Mouse (Mus musculus): ENCODE results near the gene Scgb1c1. TPM values are rescaled to one million over a fixed set of nuclear protein-coding genes. Genes with fewer than 3 reads are reported as not detected.
A peak's percentile ranks its signal among the peaks of the same experiment; 100 is the strongest.

Gene Scgb1c1
- total RNA-seq (2014; fragmentation: Nextera tagmentation) (not detected in 2 replicates), total RNA-seq (2017) (not detected in 2 replicates)

DNA sequence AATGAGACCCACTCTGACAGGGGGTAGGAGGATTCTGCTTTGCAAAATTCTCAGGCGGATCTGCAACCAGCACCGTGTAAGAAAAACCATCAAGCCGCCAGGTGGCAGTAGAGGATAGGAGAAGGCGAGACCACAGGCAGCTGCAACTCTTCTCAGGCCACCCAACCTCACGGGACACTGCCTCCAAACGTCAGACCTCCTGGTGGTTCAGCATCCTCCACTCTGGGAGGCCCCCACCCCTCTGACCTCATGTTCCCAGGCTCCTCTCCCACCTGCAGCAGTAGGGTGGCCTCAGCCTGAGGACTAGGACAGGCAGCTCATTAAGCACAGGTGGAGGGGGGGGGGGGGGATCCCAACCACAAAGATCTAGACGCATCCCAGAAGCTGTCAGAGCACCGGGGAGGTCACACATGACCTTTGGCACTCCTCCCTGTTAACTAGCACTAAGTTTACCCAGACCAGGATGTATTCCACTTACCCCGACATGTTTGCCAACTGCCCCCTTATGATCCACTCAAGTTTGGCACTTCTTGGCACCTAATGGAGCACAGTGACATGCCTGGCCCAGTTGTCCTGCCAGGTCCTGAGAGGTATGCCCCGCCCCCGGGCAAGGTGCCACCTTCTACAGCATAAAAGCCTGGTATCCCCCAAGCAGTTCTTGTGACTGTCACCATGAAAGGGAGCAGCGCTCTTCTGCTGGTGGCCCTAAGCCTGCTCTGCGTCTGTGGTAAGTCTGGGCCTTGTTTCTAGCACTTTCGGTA is at the start of gene Scgb1c1:
Gene Scgb1c1, plus strand, starts transcription at position 643 of the 761 bp plus-strand sequence.
- ATAC-seq (replicated peaks; ENCODE audit: poor library complexity, severe bottlenecking): peak; percentile 91

DNA sequence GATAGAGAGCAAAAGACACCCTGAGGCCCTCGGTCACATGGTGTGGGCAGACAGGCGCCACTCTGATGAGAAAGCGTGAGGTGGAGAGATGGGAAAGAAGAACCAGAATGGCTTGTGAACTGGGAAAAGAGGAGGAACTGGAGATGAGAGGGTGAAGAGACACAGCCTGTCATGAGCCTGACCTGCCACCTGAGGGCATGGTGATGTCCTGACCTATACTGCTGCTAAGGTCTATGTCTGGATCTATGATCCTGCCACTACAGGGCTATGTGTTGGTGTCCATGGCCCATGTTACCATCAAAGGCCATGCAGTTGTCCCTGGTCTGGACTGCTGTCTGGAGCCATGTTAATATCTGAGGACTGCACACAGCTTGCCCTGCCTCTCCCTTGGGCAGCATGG is 47.7 kb upstream of the Scgb1c1 start:
- ATAC-seq (replicated peaks; ENCODE audit: poor library complexity, severe bottlenecking): peak; percentile 55

DNA sequence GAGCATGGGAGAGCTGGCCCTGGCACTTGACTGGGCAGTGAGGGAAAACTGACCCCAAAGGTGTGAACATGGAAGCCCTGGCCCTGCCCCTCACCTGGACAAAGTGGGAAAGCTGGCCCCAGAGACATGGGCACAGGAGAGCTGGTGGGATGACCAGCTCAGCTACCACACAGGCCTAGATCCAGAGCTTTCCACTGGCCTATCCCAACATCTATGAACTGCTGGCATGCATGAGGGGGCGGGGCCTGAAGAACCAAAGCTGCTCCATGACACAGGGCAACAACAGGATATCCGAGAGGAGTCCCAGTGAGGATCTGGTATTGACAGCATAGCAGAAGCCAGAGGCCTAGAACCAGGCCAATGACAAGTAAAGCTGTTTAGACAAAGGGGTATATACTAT is 47.1 kb upstream of the Scgb1c1 start:
- no peak for ATAC-seq (replicated peaks; ENCODE audit: poor library complexity, severe bottlenecking)

DNA sequence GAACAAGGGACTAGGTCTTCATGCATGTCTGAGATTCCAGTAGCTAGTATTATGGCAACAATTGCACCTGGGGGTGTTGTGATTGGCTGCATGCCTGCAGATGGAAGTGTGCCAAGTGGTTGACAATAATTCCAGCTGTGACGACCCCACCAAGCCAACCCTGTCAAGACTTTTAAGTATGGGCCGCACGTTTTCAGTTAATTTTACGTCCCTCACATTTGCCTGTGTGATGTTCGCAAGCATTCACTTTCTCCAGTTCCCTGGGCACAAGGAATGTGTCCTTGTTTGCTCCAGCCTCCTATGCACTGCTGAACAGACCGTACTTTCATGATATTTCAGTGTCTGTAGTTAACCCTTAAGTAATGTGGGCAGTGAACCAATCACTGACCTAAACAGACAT is 42.7 kb upstream of the Scgb1c1 start:
- no peak for ATAC-seq (replicated peaks; ENCODE audit: poor library complexity, severe bottlenecking)

DNA sequence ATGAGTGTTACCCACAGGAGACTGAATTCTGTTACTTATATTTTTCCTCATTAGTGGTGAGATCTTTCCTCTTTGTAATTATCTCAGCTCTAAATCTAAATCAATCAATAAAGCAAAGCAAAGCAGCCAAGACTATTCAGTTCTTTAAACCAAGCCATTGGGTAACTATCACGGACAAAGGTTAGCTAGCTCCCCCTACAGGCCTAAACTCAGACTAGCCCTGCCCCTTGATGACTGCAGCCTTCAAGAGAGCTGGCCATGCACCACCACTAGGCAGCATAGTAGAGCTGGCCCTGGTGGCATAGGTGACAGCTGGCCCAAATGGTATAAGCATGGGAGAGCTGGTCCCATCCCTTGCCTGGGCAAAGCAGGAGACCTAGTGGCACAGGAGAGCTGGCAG is 39.6 kb upstream of the Scgb1c1 start:
- ATAC-seq (replicated peaks; ENCODE audit: poor library complexity, severe bottlenecking): peak; percentile 97

DNA sequence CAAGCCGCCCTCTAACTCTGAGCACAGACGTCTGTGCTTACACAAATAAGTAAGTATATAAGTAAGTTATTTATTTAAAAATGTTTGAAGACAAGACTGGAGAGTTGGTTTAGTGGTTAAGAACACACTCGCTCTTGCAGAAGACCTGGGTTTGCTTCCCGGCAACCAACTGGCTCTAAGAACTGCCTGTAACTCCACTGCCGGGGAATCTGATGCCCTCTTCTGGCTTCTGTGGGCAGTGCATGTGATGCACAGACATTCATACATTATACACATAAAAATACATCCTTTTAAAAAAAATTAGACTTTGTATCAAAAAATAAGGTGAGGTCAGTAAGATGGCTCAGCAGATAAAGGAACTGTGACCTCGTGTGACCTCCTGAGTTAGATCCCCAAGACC is 34.9 kb upstream of the Scgb1c1 start:
- 0 out of 2 replicates have a peak, but pooled peaks have one; percentile 40 for ATAC-seq (replicated peaks; ENCODE audit: poor library complexity, severe bottlenecking)

DNA sequence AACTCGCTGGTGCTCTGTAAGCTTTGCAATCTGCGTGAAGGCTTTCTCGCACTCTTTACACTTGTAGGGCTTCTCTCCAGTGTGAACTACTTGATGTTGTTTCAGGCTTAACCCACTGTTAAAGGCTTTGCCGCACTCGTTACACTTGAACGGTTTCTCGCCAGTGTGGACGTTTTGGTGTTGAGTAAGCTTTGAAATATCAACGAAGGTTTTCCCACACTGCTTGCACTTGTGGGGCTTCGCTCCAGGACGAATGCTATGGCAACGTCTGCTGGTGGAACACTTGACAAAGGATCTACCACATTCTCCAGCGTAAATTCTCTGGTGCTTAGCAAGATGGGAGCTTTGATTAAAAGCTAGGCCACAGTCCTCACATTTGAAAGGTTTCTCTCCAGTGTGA is 33.6 kb upstream of the Scgb1c1 start:
- ATAC-seq (replicated peaks; ENCODE audit: poor library complexity, severe bottlenecking): no peak

DNA sequence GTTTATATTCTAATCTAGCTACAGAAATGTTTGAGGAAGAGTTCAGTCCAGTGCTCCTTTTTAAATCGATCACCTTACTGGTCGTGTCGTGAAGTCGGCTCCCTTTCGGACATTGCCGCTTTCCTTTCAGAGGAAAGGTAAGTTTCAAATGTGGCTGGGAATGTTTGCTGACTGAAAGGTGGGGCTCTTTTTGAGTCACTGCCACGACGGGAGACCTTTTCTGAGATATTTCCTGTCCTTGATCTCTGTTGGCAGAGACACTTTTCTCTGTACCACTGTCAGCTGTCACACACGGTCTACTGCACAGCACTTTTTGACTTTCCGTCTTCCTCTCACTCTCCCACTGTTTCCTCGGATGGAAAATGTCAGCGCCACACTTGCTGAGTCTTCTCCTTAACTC is 32.5 kb upstream of the Scgb1c1 start:
- no peak for ATAC-seq (replicated peaks; ENCODE audit: poor library complexity, severe bottlenecking)

DNA sequence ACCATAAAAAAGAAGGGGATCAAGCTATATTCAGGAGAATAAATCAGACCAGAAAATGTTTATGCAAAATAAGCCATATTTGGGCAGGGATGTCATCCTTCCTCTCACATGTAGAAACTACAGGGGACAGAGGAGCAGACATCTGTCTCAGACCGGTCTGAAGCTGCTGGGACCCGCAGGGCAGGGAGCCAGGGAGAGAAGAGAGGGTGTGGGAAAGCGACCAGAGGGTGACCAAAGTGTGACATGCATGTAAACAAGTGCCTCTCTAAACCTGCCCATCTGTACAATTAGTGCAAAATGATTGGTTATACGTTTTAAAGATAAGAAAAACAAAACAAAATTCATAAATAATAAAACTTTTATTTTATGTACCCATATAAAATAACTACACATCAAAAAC is 25.2 kb upstream of the Scgb1c1 start:
- ATAC-seq (replicated peaks; ENCODE audit: poor library complexity, severe bottlenecking): no peak

DNA sequence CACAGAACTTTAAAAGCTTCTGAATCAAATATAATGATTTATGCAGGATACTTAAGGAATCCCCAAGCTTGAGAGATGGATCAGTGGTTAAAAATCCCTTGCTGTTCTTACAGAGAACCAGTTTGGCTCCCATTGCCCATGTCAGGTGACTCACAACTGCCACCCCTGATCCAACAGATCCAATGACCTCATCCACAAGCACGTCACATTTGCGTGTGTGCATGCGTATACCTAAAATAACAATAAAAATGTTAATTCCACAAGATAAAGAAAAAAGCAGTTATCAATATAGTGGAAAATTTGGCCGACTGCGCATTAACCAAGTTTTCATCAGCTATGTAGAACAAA is 24.1 kb upstream of the Scgb1c1 start:
- no peak for ATAC-seq (replicated peaks; ENCODE audit: poor library complexity, severe bottlenecking)

DNA sequence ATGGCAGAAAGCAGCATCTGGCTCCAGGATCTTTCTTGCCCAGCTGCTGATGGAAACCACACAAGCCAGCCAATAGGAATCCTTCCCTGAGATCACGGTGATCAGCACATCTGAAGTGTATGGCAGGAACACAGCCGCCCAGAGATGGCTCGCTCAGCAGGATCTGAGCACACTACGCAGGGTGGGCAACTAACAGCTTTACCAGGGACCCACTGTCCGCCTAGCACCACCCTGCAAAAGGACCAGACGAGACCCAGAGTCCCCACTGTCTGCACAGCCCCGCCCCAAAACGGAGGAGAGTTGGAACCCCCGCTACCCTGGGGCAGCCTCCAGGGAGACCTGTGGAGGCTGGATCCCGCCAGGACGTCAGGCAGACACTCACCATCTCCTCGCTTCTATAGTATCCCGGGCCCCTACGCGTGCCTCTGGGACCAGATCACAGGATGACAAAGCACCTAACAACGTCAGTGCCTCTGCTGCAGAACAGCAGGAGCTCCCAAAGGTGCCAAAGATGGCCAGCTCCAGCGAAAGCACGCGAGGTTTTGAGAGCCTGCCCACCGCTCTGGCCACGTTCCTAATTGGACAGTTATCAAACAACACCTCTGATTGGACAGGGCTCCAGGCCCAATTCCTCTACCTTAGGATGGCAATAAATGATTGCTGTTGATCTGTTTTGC is 23.6 kb upstream of the Scgb1c1 start, which contains the start of gene Zfp941:
Gene Zfp941, minus strand, starts transcription at position 526 of the 677 bp plus-strand sequence.
- ATAC-seq (replicated peaks; ENCODE audit: poor library complexity, severe bottlenecking): peak; percentile 86

DNA sequence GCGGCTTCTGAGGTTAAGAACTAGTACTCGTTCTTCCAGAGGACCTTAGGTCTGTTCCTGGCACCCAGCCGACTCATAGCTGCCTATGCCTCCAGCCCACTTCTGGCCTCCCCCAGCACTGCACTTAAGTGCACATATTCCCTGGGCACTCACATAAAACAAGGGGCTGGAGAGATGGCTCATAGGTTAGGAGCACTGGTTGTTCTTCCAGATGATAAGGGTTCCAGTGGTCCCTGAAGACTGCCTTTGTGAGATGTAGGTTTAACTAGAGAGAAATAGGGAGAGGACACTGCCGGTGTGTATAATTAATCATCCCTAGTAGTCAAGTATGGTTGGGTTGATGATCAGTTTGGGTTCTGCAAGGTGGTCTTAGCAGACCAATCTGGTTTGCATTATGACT is 22.6 kb upstream of the Scgb1c1 start:
- ATAC-seq (replicated peaks; ENCODE audit: poor library complexity, severe bottlenecking): no peak

DNA sequence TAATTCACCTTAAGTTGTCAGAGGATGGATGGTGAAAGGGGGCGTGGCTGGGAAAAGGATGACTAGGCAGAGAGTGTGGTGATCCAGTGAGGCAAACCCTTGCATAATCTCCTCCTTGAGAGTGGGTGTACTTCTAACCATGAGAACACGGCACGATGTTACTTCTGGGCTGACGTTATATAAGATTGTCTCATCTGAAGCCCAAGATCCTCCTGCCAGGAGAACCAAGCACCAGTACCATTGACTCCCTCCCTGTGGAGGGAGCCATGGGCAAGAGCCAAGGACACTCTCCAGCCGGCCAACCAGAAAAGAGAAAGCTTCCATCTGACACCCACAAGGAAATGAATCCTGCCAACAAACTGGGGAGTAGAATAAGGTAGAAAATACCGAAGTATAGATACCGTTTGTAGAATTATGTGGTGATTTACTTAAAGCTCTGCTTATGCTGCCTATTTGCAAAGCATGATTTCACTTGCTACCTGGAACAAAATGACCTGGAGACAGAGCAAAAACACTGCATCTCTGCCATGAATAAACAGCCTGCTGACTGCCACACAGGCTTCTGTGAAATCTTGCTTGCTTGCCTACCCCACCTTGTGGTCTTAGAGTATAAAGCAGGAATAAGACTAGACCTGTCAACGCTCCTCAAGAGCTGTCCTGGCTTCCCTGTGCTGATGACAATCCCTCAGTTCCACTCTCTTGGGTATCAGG is 17.0 kb upstream of the Scgb1c1 start:
- peak; percentile 95 for ATAC-seq (replicated peaks; ENCODE audit: poor library complexity, severe bottlenecking)

DNA sequence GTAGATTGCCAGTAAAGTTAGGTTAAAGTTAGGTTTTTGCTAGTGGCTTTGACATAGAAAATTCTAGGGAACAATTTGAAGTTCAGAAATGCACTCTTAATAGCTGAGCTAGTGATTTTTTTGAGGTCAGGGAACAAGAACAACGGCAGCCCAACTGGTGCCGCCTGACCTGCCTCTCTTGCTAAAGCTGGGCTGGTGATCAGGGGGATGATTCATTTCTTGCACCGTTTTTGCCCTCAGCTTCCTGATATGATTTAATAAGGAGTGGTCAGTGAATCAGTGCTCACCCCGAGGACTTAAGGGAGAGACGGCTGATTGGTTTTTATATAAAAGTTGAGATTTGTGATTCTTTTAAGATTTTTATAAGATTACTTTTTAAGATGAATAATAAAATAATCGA is 13.9 kb upstream of the Scgb1c1 start:
- ATAC-seq (replicated peaks; ENCODE audit: poor library complexity, severe bottlenecking): no peak

DNA sequence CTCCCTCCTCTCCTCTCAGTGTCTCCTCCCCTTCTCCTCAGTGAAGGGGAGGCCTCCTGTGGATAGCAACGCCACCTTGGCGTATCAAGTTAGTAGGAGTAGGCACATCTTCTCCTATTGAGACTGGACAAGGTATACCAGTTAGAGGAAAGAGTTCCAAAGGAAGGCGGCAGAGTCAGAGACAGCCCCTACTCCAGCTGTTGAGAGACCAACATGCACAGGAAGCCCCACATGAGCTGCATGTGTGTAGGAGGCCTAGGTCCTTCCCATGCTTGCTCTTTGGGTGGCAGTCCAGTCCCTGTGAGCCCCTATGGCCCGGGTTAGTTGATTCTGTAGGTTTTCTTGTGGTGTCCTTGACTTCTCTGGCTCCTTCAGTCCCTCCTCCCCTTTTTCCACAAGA is 12.0 kb upstream of the Scgb1c1 start:
- ATAC-seq (replicated peaks; ENCODE audit: poor library complexity, severe bottlenecking): no peak

DNA sequence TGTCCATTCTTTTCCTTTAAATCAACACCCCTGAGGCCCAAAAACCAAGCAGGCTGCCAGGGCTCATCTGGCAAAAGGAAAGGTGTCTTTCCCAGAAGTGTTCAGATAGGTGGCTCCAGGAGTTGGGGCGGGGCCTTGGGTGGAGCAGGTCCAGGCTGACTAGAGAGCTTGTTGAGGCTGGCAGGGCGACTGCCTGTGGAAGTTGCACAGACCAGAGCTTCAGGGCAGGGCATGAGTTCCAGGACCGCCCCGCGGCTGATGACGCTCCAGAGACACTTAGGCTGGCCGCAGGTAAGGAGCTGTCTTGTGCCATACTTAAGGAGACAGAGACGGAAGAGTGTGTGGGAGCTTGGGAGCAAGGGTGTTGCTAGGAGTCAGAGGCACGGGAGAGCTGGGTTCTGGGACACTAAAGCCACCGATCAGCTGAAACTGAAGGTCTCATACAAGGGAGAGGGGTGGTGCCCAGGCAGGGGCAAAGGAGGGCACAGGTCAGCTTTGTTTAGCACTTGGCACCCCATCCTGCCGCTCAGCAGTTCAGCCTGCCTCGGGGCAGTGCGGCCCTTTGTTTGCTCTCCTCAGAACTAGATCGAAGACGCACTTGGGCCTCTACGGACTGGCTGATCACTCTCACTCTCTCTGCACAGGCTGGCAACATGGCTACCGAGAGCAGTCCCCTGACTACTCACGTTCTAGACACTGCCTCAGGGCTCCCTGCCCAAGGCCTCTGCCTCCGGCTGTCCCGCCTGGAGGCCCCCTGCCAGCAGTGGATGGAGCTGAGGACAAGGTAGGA is 10.2 kb upstream of the Scgb1c1 start, which contains the start of gene Urah:
Gene Urah, plus strand, starts transcription at position 51 of the 790 bp plus-strand sequence.
- ATAC-seq (replicated peaks; ENCODE audit: poor library complexity, severe bottlenecking): no peak

DNA sequence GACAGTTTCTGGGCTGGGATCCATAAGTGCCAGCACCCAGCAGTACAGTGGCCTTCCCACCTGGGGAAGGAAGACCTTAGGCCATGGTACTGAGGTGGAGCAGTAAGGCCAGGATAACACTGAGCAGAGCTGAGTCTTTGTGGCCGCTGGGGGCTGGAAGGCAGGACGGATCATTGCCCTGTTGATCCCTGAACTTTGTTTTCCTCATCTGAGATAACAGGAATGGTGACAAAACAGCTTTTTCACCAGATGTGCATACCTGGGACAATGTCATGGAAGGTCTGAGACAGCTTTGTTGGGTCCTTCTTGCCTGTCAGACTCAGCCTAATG is 9.6 kb upstream of the Scgb1c1 start:
- ATAC-seq (replicated peaks; ENCODE audit: poor library complexity, severe bottlenecking): no peak

DNA sequence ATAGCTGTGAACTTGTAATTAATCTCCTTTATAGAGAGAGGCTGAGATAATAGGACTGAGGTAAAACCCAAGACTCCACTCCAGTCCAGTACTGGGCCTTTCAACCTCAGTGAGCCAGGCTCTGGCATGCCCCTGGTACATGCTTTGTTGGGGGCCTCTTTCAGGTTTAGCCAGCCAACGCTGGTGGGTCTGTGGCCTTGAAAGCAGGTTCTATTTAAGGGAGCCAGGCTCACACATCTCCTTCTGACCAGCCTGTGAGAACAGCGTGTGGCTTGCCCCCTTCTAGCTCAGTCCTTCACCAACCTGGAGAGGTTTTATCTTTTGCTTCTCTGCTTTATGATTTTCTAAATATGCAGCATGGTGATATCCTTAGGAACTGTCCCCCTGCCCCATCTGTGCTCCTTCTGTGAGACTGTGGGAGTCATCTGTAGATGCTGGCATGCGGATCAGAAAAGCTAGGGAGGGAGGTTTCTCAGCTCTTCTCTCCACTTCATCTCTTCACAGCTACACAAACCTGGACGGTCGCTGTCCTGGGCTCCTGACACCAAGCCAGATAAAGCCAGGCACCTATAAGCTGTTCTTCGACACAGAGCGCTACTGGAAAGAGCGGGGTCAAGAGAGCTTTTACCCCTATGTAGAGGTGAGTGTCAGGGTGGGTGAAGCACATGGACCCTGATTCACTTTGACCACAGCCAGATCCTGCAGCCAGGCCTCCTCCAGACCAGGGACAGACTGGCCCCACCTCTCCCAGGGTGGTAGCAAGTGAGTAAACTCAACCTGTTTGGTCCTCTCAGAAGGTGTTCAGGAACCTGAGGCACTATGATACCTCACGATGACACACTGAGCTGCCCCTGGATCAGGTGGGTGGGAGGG is 8.9 kb upstream of the Scgb1c1 start:
- ATAC-seq (replicated peaks; ENCODE audit: poor library complexity, severe bottlenecking): no peak

DNA sequence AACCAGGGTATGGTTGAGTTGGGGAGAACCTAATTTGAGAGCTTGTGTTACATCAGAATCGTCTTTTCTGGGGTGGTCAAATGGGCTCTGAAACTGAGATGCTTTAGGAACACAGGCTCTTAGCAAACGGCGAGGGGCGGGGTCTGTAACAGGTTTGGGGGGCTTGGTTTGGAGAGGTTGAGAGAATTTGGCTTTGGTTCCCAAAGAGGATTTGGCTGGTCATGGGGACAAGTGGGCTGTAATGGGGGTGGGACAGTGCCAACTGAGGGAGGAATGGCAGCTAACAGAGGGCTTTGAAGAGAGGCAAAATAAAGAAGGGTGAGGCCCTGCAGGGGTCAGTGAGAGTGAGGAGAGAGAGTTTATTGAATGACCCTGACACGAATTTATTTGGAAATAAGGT is 5.8 kb upstream of the Scgb1c1 start:
- no peak for ATAC-seq (replicated peaks; ENCODE audit: poor library complexity, severe bottlenecking)
